Mouse (Mus musculus) cerebellum, postnatal 14 days (tissue): ENCODE data around the gene Htr6.

Source experiments
- DNase-seq, 2 experiments: peaks; one replicate each; pipeline ENCODE4 v3.0.0; 2021; ENCODE audit warnings: mixed read lengths in 2 of 2

Gene Htr6

DNA sequence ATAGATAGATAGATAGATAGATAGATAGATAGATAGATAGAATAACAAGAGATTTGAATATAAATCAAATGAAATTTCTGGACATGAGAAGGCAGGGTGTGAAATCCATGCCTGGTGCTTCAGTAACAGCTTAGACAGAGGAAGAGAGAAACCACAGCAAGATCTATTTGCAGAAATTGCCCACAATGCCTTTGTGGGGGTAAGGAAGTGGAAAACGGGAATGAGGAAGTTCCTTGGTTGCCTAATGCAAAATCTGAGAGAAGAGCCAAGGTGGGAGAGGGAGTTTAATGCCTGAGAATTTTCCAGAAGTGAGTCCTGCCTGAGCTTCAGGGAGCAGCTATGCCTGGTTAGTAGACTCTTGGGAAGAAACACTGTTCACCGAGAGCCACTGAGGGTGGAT is 31.8 kb downstream of the Htr6 start:
- no peak for DNase-seq

- no peak for DNase-seq
Observed at GRCm38 (mm10) chr4:139042611-139043010, 32.8 kb downstream of the Htr6 start.

DNA sequence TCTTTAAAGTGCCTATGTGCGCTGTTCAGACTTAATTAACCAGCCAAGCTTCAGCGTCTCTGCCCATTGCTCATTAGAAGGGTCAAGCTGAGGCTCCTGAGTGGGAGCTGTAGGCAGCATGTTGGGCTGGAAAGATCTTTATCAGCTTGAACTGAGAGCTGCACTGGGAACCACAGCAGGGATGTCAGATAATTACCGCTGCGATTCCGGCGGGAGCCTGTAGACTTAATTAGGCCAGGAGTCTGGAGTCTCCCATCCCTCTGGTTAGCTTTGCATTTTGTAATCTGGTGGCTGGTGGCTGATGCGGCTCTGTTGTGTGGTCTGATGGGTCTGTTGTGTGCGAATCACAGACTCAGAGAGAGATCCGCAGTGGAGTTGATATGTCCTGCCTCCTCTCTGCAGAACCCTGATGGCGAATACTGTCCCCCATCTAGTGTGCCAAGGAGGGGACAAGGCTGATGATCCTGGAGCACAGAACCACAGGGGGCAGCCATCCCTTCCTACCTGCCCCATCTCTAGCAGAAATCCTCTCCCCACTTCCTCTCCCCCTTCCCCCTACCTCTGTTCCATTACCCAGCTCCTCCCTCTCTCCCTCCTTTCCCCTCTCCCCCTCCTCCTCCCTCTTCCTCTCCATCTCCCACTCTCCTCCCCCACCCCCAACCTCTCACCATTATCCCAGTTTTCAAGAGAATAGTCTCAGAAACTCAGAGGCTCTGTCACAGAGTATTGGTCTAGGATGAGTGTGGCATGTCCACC is 35.1 kb downstream of the Htr6 start:
- no peak for DNase-seq

GRCm38 (mm10) chr4:139037795-139038607 is 37.4 kb downstream of the Htr6 start:
- peak; percentile 38 to 52 for DNase-seq

GRCm38 (mm10) chr4:139035799-139036198 is 39.6 kb downstream of the Htr6 start:
- DNase-seq: peak; percentile 48 to 62

DNA sequence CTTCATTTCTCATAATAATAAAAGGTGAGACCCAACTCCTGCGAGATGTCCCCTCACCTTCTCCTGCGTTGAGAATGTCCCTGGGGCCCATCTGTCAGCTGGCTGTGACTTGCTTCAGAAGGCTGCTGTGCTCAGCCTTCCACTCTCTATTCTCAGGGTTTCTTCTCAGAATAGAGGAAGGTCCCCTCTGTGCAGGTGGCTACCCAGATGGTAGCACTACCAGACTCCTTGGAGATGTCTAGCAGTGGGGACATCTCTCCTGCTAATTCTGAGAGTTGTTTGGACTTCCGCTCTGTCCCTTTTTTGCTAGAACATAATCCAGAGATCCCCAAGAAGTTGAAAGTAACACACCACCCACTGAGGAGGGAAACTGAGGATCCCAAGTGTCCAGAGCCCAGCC is 40.4 kb downstream of the Htr6 start:
- DNase-seq: no peak

- no peak for DNase-seq
Observed at GRCm38 (mm10) chr4:139034540-139034939, 40.8 kb downstream of the Htr6 start.

DNA sequence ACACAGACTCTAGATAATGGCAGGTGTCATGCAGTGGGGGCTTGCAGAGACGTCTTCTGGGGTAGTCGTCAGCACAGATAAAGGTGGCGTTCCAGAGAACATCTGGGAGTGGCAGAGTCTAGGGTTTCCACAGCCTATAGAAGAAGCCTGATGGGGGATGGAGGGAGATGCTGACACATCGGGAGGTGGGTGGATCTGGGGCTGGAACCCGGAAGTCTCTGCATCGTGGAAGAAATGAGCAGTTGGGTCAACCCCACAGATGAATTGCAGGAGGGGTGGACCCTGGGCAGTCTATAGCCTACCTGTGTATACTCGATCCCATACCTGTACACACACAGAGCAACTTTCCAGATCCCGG is 41.4 kb downstream of the Htr6 start:
- DNase-seq: no peak

DNA sequence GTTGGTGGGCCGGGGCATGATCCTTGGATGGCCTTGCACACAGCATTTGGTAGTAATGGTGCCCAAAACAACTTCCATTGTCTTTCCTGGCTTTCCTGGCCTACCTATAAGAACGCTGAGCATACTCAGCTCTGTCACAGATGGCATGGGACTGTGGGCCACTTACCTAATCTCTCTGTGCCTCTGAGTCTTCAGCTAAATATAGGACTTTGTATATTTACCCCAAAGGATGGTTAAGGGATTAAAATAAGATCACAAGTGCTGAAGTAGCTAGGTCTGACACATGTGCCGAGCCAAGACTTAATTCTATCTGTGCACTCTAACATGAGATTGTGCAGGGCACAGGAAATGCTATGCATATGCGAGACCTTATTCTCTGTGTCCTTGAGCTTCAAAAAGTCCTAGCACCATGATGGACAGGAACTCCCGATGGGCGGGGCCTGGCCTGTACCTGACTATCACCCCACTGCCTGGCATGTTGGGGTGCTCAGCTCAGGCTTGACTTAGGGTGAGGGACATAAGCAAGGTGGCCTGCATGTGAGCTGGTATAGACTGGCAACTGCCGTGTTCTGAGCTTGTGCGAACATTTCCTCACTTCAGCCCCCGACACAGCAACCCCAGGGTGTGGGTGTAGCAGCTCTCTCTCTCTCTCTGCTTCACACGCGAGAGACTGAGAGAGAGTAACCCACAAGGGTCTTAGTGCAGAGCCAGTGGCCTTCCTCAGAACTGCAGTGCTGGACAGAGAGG is 41.9 kb downstream of the Htr6 start:
- no peak for DNase-seq

DNA sequence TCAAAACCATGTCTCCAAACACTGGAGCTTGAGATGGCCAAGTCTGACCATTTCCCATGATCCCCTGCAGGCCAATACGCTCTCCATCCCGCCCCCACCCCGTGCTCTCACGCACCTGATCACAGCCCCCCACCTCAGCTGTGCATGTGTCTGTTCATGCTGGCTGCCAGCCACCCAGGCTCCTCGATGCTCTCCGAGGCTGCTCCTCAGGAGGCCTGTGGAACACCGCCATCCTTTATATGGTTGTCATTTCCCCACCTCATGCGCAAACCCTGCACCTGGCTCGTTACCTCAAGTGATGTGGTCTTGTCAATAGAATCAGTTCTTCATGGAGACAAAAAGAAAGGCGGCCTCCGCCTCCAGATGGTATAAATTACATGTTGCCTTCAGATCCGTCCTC is 42.8 kb downstream of the Htr6 start:
- no peak for DNase-seq

GRCm38 (mm10) chr4:139030675-139031074 is 44.7 kb downstream of the Htr6 start:
- no peak for DNase-seq

DNA sequence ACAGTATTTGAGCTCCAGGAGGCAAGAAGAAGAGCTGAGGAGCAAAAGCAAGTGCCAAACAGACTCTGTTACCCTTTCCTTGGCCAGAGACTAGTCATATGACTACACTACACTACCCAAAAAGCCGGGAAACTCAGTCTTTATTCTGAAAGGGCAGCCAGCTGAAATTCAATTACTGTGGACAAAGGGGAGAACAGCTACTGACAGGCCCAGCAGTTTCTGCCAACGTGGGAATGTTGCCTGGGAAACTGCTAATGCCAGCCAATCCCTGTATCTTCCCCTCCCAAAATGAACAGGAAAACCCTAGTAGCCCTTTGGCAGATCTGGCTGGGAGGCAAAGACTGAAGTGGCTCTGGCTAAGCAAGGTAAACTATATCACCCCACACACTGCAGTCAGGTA is 51.0 kb downstream of the Htr6 start:
- peak; percentile 50 to 53 for DNase-seq

- DNase-seq: peak; percentile 35 to 44
Observed at GRCm38 (mm10) chr4:139020385-139020784, 55.0 kb downstream of the Htr6 start.

DNA sequence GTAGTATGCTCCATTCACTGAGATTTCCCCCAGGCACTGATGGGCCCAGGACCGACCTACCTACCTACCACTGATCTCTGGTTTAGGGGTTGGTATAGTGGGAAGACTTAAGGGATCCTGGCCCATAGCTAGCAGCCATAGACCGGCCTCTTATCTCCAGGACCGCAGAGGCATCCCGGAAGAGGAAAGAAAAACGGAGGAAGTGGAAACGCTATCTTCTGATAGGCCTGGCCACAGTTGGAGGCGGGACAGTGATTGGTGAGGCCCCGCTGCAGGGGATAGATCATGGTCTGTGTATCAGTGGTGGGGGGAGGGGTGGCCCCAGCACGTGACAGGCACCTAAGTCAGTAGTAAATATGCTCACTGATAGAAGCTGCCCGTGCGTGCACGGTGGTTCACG is 56.0 kb downstream of the Htr6 start:
- peak in 1 of 2 experiments; percentile 37 for DNase-seq

GRCm38 (mm10) chr4:139018976-139019375 is 56.4 kb downstream of the Htr6 start:
- no peak for DNase-seq

- no peak for DNase-seq
Observed at GRCm38 (mm10) chr4:139018388-139018787, 57.0 kb downstream of the Htr6 start.

- peak in 1 of 2 experiments; percentile 44 for DNase-seq
Observed at GRCm38 (mm10) chr4:139014793-139015192, 60.6 kb downstream of the Htr6 start.

DNA sequence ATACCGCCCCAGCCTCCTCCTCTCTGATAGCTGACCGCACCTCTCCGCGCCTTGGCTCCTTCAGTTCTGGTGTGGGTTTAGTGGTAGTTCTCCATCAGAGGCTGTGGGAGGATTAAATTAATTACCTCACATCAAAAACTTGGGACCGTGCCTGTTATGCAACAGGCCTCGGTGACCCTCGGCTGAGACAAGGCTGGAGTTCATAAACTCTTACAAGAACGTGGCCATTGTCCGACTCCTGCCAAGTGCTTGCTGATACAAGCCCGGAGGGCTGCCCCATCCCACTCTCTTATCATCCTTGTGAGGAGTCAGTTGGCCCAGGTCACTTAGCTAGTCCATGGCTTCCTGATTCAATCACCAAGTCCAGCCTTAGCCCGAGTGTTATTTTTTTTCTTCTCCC is 62.1 kb downstream of the Htr6 start:
- DNase-seq: no peak

GRCm38 (mm10) chr4:139011201-139011702 is 64.1 kb downstream of the Htr6 start:
- no peak for DNase-seq
